Mouse (Mus musculus) brain, embryonic 14.5 days (tissue): ENCODE results near the gene Srpx. TPM values are rescaled to one million over a fixed set of nuclear protein-coding genes. Genes with fewer than 3 reads are reported as not detected.

Source experiments
- DNase-seq: peaks from one replicate; pipeline ENCODE4 v3.0.0-alpha.2; 2011; ENCODE audit warnings: low read depth
- CTCF ChIP-seq: fragments of 200-500 bp; IDR thresholded peaks from 2 replicates; pipeline ENCODE4 v1.5.1; 2012; ENCODE audit warnings: inconsistent platforms, mild to moderate bottlenecking, moderate library complexity, borderline replicate concordance; ENCODE audit not compliant: insufficient read depth, insufficient read length; ENCODE audit errors: extremely low read depth
- POLR2A ChIP-seq: fragments of 200-500 bp; IDR thresholded peaks from 2 replicates; pipeline ENCODE4 v1.6.1; 2012; ENCODE audit warnings: mild to moderate bottlenecking, inconsistent platforms, borderline replicate concordance; ENCODE audit not compliant: poor library complexity, insufficient read depth, insufficient read length, severe bottlenecking; ENCODE audit errors: extremely low read depth
- polyA plus RNA-seq: library from polyadenylated mRNA; depleted of rRNA; stranded (reverse); fragments of >200 nt; gene quantifications from 2 replicates; pipeline ENCODE4 v1.2.3, GENCODE M21; 2012; rRNA removed

Srpx gene
- polyA plus RNA-seq, 1 experiment = 5.0 TPM

DNA sequence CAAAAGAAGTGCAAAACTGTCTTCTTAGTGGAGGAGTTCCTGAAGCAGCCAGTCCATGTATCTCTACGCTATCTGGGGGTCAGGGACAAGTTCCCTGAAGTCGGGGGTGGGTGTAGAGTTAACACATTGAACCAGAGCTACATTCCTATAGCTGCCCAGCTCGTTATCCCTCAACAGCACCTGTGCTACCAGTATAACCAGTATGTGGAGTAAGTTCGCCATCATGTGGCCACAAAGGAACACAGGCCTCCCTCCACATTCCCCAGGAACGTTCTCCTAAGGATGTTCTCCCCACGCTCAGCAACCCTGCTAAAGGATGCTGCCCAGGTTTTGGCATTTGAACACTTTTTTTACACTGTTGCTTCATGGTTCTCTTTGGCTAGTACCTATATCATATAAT, 46.8 kb downstream of the Srpx start:
- no peak for TF ChIP-seq POLR2A
- TF ChIP-seq CTCF = peak; percentile 68; the same call in 1 of the 2 replicates
- DNase-seq = peak; percentile 75

DNA sequence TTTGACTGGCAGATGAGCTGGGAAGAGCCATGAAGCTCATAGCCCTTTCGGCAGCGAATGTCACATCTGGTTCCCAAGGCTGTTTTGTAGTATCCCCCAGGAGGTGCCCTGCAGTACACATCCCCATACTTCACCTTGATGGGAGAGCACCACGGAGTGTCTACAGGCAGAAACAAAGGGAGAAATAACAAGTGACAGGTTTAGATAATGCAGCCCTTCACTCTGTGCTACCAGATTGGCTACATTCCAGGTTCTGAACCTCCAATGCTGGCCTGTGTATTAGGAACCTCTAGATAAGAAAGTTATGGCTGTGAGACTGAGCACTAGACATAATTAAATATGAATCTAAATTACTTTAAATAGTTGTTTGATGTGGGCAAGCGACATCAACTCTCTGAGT, 48.1 kb downstream of the Srpx start:
- no peak for DNase-seq
- TF ChIP-seq POLR2A = no peak
- no peak for TF ChIP-seq CTCF

- no peak for DNase-seq
- TF ChIP-seq POLR2A (no peak), CTCF (no peak)
These were observed 53.7 kb downstream of the Srpx start for GRCm38 (mm10) chrX:10063781-10064180.

- TF ChIP-seq CTCF (no peak), POLR2A (no peak)
These were observed 54.1 kb downstream of the Srpx start for GRCm38 (mm10) chrX:10063361-10063760.

GRCm38 (mm10) chrX:10062201-10062600, 55.3 kb downstream of the Srpx start:
- no peak for DNase-seq
- TF ChIP-seq CTCF (no peak), POLR2A (no peak)

More at GRCm38 (mm10) chrX:10063361-10063760, 54.1 kb downstream of the Srpx start:
- no peak for DNase-seq

- DNase-seq = no peak
- peak; percentile 16; the same call in 1 of the 2 replicates for TF ChIP-seq CTCF
- no peak for TF ChIP-seq POLR2A
These were observed 82.8 kb downstream of the Srpx start for GRCm38 (mm10) chrX:10034666-10035065.

DNA sequence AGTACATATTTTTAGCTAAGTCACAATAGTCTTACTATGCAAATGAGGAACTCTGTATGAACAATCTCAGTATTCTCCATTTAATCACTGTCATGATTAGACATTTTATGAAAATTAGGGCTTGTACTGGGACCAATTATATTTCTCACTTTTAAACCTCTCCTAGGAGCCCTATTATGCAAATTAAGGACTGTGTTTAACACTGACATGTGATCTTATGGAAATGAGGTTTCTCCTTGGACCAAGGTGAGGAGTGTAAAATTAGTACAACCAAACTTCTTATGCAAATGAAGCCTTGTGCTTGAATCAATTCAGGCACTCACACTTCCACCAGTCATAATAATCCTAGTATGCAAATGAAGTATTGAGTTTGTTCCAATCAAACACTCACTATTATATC, 107.3 kb downstream of the Srpx start:
- no peak for TF ChIP-seq POLR2A
- TF ChIP-seq CTCF = no peak
- peak; percentile 70 for DNase-seq

GRCm38 (mm10) chrX:10007675-10008270, 109.7 kb downstream of the Srpx start:
- DNase-seq = peak; percentile 38
- TF ChIP-seq CTCF = no peak
- no peak for TF ChIP-seq POLR2A

DNA sequence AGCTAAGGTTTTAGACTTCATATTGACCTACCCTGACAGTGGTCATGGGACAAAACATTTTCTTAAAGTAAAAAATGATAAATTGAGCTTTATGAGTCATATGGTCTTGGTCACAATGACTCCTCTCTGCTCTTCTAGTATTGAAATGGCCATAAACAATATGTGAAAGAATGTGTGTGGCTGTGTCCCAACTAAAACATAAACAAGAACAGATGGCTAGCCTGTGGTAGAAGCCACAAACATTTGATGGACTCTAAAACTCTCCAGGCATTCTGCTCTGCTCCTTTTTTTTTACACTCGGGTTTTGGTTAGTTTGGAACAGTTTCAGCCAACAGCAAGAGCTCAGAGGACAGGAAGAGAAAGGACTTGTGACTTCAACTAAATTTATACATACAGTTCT, 111.6 kb downstream of the Srpx start:
- DNase-seq = no peak
- no peak for TF ChIP-seq POLR2A
- TF ChIP-seq CTCF = no peak

DNA sequence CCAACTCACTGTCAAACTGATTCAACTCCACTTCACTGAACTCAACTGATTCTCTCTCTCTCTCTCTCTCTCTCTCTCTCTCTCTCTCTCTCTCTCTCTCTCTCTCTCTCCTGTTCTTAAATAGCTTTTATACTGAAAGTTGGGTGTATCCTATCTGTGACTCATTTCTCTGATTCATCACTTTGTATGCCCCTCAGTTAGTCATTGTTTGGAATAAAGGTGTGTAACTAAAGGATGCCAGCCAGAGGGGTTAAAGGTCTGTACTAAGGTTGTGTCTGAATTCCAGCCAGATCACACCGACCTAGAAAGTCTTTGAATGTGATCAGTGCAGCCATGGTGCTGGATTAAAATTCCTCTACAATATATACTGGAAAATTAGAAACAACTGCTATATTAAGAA, 116.8 kb downstream of the Srpx start:
- DNase-seq = no peak
- TF ChIP-seq POLR2A (no peak), CTCF (no peak)

Other genes starting within 250 kb of the Srpx start
- 0.33 and 0.51 TPM in 2 replicates for gene Sytl5, start 232.1 kb downstream of the Srpx start, polyA plus RNA-seq
- gene Rpgr, start 99.2 kb upstream of the Srpx start, polyA plus RNA-seq = 22.7 and 24.5 TPM in 2 replicates
- gene Otc, start 134.6 kb upstream of the Srpx start, polyA plus RNA-seq = 0.03 TPM in 1 of 2 replicates, not detected in the other